Mouse (Mus musculus): ENCODE measurements around the gene Serpinc1. TPM values are rescaled to one million over a fixed set of nuclear protein-coding genes. Genes with fewer than 3 reads are reported as not detected.
"Not testable (repeated sequence)": the region's sequence is repeated elsewhere in the genome, so short reads cannot be mapped to it uniquely, and the experiment has no call there.

Gene Serpinc1
- 10 to 100 TPM in 1 of 3 experiments, 1 to 10 TPM in 2; 5.1 to 13.6 (median 9.2) TPM for polyA plus RNA-seq (2017; shearing (Covaris generic))

- ATAC-seq = no peak
Measured at GRCm38 (mm10) chr1:160978071-160978735, at the start of gene Serpinc1. Gene Serpinc1 (plus strand): TSS chr1:160978585.

GRCm38 (mm10) chr1:160931320-160931719 lies 47.1 kb upstream of the Serpinc1 start:
- no peak for ATAC-seq

GRCm38 (mm10) chr1:160933896-160934482 lies 44.4 kb upstream of the Serpinc1 start:
- ATAC-seq = no peak

- no peak for ATAC-seq
Measured at GRCm38 (mm10) chr1:160935551-160935950, 42.8 kb upstream of the Serpinc1 start.

GRCm38 (mm10) chr1:160963199-160963598 lies 15.2 kb upstream of the Serpinc1 start:
- no peak for ATAC-seq

- ATAC-seq = no peak
Measured at GRCm38 (mm10) chr1:160967268-160967667, 11.1 kb upstream of the Serpinc1 start.

GRCm38 (mm10) chr1:160968643-160969042 lies 9.7 kb upstream of the Serpinc1 start:
- no peak for ATAC-seq

- no peak for ATAC-seq
Measured at GRCm38 (mm10) chr1:160980021-160980420, 1.6 kb downstream of the Serpinc1 start.

- ATAC-seq = no peak
Measured at GRCm38 (mm10) chr1:160980537-160981234, 2.3 kb downstream of the Serpinc1 start.

GRCm38 (mm10) chr1:160981337-160981736 lies 3.0 kb downstream of the Serpinc1 start:
- no peak for ATAC-seq

- no peak for ATAC-seq
Measured at GRCm38 (mm10) chr1:160982887-160983286, 4.5 kb downstream of the Serpinc1 start.

- ATAC-seq = not testable (repeated sequence)
Measured at GRCm38 (mm10) chr1:160984731-160985130, 6.3 kb downstream of the Serpinc1 start.

- ATAC-seq = no peak
Measured at GRCm38 (mm10) chr1:160985477-160985876, 7.1 kb downstream of the Serpinc1 start.

GRCm38 (mm10) chr1:160986881-160987635 lies 8.7 kb downstream of the Serpinc1 start:
- ATAC-seq = no peak

- no peak for ATAC-seq
Measured at GRCm38 (mm10) chr1:160989395-160989794, 11.0 kb downstream of the Serpinc1 start.

- no peak for ATAC-seq
Measured at GRCm38 (mm10) chr1:160993851-160994250, 15.5 kb downstream of the Serpinc1 start.

GRCm38 (mm10) chr1:161004942-161005341 lies 26.6 kb downstream of the Serpinc1 start:
- no peak for ATAC-seq

- ATAC-seq = no peak
Measured at GRCm38 (mm10) chr1:161005526-161005925, 27.1 kb downstream of the Serpinc1 start.

- ATAC-seq = no peak
Measured at GRCm38 (mm10) chr1:161006471-161006870, 28.1 kb downstream of the Serpinc1 start.

GRCm38 (mm10) chr1:161008038-161008437 lies 29.7 kb downstream of the Serpinc1 start:
- no peak for ATAC-seq

GRCm38 (mm10) chr1:161010436-161010835 lies 32.1 kb downstream of the Serpinc1 start:
- no peak for ATAC-seq

GRCm38 (mm10) chr1:161016378-161016777 lies 38.0 kb downstream of the Serpinc1 start:
- ATAC-seq = no peak

GRCm38 (mm10) chr1:161020051-161020450 lies 41.7 kb downstream of the Serpinc1 start:
- ATAC-seq = no peak

All from inflammation-experienced regulatory T-cells, adult 6 months (primary cell).